Mouse (Mus musculus): ENCODE measurements around the gene Tmigd1. TPM values are rescaled to one million over a fixed set of nuclear protein-coding genes. Genes with fewer than 3 reads are reported as not detected.
"Not testable (repeated sequence)": the region's sequence is repeated elsewhere in the genome, so short reads cannot be mapped to it uniquely, and the experiment has no call there.

Gene Tmigd1
- polyA plus RNA-seq, 1 experiment from 2014 or later, result 4.4 TPM

DNA sequence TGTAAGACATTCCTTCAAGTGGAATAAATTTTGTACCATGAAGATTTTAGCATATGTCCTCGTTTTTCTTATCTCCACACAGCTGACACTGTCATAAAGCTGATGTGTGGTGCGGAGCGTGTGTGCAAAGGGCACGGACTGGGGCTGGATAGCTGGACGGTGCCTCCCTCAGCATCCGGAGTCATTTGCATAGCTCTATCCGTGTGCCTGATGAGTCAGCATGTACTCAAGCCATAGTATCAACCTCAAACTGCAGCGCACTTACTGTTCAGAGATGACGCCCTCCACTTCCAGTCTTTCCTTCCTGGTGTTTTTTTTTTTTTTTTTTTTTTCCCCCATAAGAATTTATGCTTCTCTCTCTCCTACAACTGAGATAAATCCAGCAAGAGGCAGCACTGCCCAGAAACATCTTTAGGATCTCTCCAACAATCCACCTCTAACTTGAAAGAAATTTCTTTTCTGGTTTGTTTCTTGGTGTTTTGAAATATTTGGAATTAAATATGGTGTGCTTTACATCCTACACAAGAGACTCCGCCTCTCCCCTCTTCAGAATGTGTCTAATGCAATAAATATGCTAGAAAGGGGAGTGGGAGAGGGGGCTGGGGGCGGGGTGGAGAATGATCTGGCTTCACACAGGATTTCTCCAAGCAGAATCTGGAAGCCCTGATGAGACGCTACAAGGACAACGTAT is 14.7 kb downstream of the Tmigd1 start:
- no peak for DNase-seq (ENCODE audit: low read depth, low spot score)
- in situ Hi-C loops (cut with MboI; ENCODE audit: low pct_unique_long_range_greater_than_20kb), result no loop called here

DNA sequence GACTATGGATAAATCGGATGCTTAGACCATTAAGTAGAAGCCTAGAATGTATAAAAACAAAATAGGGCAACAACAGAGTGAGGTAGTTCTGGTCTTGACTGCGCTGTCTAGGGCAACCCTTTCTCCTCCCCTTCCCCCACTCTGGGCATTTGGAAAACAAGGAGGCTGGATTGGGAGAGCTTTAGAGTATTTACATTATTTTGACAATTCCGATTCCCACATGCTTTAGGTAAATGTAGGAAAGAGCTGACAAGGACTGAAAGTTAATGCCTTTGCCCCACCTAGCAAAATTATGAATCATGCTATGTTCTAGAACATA is 15.2 kb downstream of the Tmigd1 start:
- POLR2A ChIA-PET, result no interaction called here
- no peaks in the 10 kb centered on the region for H3K27me3 ChIP-seq
- DNase-seq (ENCODE audit: low read depth, low spot score) (no peak), ATAC-seq (no peak)
- in situ Hi-C loops (cut with MboI; ENCODE audit: low pct_unique_long_range_greater_than_20kb), result no loop called here
- CTCF ChIA-PET, result no interaction called here
- TF ChIP-seq CTCF (IDR thresholded peaks at IDR 0.05), result no peak

More for the DNA sequence above, 14.7 kb downstream of the Tmigd1 start:
- TF ChIP-seq CTCF (IDR thresholded peaks at IDR 0.05), result no peak
- ChIA-PET CTCF (no interaction called here), POLR2A (no interaction called here)
- ATAC-seq, result no peak
- H3K27me3 ChIP-seq, result no peaks in the 10 kb centered on the region

- ChIA-PET POLR2A (no interaction called here), CTCF (interaction anchor here (1.0 kb wide), 1 partner anchor 9 kb away, joined by 4 read pairs; no protein-coding TSS in a partner anchor)
- ATAC-seq (no peak), DNase-seq (ENCODE audit: low read depth, low spot score) (no peak)
- in situ Hi-C loops (cut with MboI; ENCODE audit: low pct_unique_long_range_greater_than_20kb), result no loop called here
- no peaks in the 10 kb centered on the region for H3K27me3 ChIP-seq
- TF ChIP-seq CTCF (IDR thresholded peaks at IDR 0.05), result no peak
These were observed 18.6 kb downstream of the Tmigd1 start for GRCm38 (mm10) chr11:76920607-76921006.

GRCm38 (mm10) chr11:76924759-76925236 is 22.8 kb downstream of the Tmigd1 start, which contains the start of gene Blmh:
Blmh (plus strand) TSS chr11:76924809.
- ATAC-seq (no peak), DNase-seq (ENCODE audit: low read depth, low spot score) (no peak)
- CTCF ChIA-PET, result no interaction called here
- in situ Hi-C loops (cut with MboI; ENCODE audit: low pct_unique_long_range_greater_than_20kb), result no loop called here
- no peak for TF ChIP-seq CTCF (IDR thresholded peaks at IDR 0.05)
- no peaks in the 10 kb centered on the region for H3K27me3 ChIP-seq
- POLR2A ChIA-PET, result no interaction called here

- in situ Hi-C loops (cut with MboI; ENCODE audit: low pct_unique_long_range_greater_than_20kb); DNase-seq (ENCODE audit: low read depth, low spot score); ATAC-seq; CTCF ChIA-PET; H3K27me3 ChIP-seq: not testable (repeated sequence)
- POLR2A ChIA-PET, result interaction anchor here (1.2 kb wide), 1 partner anchor 15 kb away, joined by 3 read pairs; no protein-coding TSS in a partner anchor
These were observed 26.6 kb downstream of the Tmigd1 start for GRCm38 (mm10) chr11:76928586-76928985.

GRCm38 (mm10) chr11:76933209-76933608 is 31.2 kb downstream of the Tmigd1 start:
- in situ Hi-C loops (cut with MboI; ENCODE audit: low pct_unique_long_range_greater_than_20kb), result no loop called here
- DNase-seq (ENCODE audit: low read depth, low spot score), result no peak
- CTCF ChIA-PET, result no interaction called here

GRCm38 (mm10) chr11:76936578-76936977 is 34.6 kb downstream of the Tmigd1 start:
- TF ChIP-seq CTCF (IDR thresholded peaks at IDR 0.05), result peak; percentile 48
- ChIA-PET POLR2A (no interaction called here), CTCF (interaction anchor here (1.6 kb wide), 1 partner anchor 80 kb away, joined by 3 read pairs; no protein-coding TSS in a partner anchor)
- in situ Hi-C loops (cut with MboI; ENCODE audit: low pct_unique_long_range_greater_than_20kb), result no loop called here
- no peaks in the 10 kb centered on the region for H3K27me3 ChIP-seq
- ATAC-seq (no peak), DNase-seq (ENCODE audit: low read depth, low spot score) (no peak)

More at GRCm38 (mm10) chr11:76933209-76933608, 31.2 kb downstream of the Tmigd1 start:
- no peak for ATAC-seq
- TF ChIP-seq CTCF (IDR thresholded peaks at IDR 0.05), result peak; percentile 40
- no peaks in the 10 kb centered on the region for H3K27me3 ChIP-seq
- POLR2A ChIA-PET, result interaction anchor here (0.7 kb wide), 2 partner anchors 11 to 88 kb away, joined by 3 to 4 read pairs; no protein-coding TSS in a partner anchor

DNA sequence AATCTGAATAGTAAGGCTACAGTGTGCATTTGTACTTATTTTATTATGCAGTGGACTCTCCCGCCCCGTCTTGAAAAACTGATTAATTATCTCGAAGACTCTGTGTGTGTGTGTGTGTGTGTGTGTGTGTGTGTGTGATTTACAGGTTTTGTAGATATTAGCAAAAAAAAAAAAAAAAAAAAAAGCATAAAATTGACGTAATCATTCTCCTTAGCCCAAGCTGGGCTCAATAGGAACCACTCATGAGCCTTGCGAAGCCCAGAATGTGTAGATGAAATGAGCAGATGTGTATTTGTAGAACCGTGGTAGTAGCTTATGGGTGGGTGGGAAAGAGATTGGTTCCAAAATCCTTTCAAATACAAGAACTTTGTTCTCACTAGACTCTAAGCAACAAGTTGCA is 42.9 kb downstream of the Tmigd1 start:
- DNase-seq (ENCODE audit: low read depth, low spot score), result no peak
- ATAC-seq, result no peak
- CTCF ChIA-PET, result interaction anchor here (0.7 kb wide), 1 partner anchor 274 kb away, joined by 4 read pairs; no protein-coding TSS in a partner anchor
- TF ChIP-seq CTCF (IDR thresholded peaks at IDR 0.05), result no peak
- no peaks in the 10 kb centered on the region for H3K27me3 ChIP-seq
- in situ Hi-C loops (cut with MboI; ENCODE audit: low pct_unique_long_range_greater_than_20kb), result loop anchor here (5.0 kb wide), 1 partner anchor 43 kb away; the partner anchor contains the start of gene Tmigd1
- POLR2A ChIA-PET, result interaction anchor here (0.7 to 0.8 kb wide), 2 partner anchors 11 to 197 kb away, joined by 3 read pairs; no protein-coding TSS in a partner anchor

GRCm38 (mm10) chr11:76945386-76946202 is 43.6 kb downstream of the Tmigd1 start:
- ChIA-PET CTCF (interaction anchor here (0.7 to 1.2 kb wide), 2 partner anchors 34 to 275 kb away, joined by 3 to 4 read pairs; no protein-coding TSS in a partner anchor), POLR2A (interaction anchor here (0.7 kb wide), 1 partner anchor 34 kb away, joined by 3 read pairs; no protein-coding TSS in a partner anchor)
- DNase-seq (ENCODE audit: low read depth, low spot score) (peak; percentile 51), ATAC-seq (peak; percentile 87)
- no peaks in the 10 kb centered on the region for H3K27me3 ChIP-seq
- in situ Hi-C loops (cut with MboI; ENCODE audit: low pct_unique_long_range_greater_than_20kb), result loop anchor here (5.0 kb wide), 1 partner anchor 43 kb away; the partner anchor contains the start of gene Tmigd1
- no peak for TF ChIP-seq CTCF (IDR thresholded peaks at IDR 0.05)

- in situ Hi-C loops (cut with MboI; ENCODE audit: low pct_unique_long_range_greater_than_20kb), result loop anchor here (5.0 kb wide), 1 partner anchor 44 kb away; the partner anchor contains the start of gene Tmigd1
- no peaks in the 10 kb centered on the region for H3K27me3 ChIP-seq
- no peak for DNase-seq (ENCODE audit: low read depth, low spot score)
- TF ChIP-seq CTCF (IDR thresholded peaks at IDR 0.05), result no peak
- ATAC-seq, result no peak
- POLR2A ChIA-PET, result interaction anchor here (0.6 to 0.7 kb wide), 2 partner anchors 34 to 170 kb away, joined by 3 read pairs; no protein-coding TSS in a partner anchor
- CTCF ChIA-PET, result interaction anchor here (1.2 kb wide), 1 partner anchor 34 kb away, joined by 3 read pairs; no protein-coding TSS in a partner anchor
These were observed 44.2 kb downstream of the Tmigd1 start for GRCm38 (mm10) chr11:76946203-76946585.
